21 mouse cellular contexts compared by ENCODE assay signal in the genomic region with DNA sequence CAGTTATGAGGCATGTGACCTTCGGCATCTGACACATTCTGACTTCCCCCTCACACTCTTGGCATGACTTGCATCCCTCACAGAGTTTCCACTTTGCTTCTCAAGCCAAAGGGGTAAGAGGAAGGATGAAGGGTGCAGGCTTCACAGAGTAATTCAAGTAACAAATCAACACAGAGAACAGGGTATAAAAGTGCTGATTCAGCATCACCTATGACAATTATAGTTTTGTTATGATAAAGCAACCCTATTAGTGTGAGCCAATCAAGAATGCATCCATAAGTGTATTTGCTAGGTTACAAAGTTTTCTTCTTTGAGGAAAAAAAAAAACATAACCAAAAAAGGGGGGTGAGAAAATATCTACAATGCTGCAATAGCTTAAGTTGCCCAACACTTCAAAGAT.
DNase-seq lines count a peak whose midpoint lies in the region; TF ChIP-seq lines count a peak whose summit lies in the region.
"Had no signal": no experiment of that assay in that cellular context is flagged by ENCODE, and none has a peak within 500 bp of the region (broad histone marks: within the 10 kb centered on the region; RNA-seq: fewer than 3 reads in every experiment).

No protein-coding gene starts in this region.

- no peak for TF ChIP-seq CTCF in CH12.LX (conservative IDR thresholded peaks at IDR 0.05 in 1 of 2, IDR thresholded peaks at IDR 0.05 in 1 of 2; ENCODE audit: low read depth in 2 of 2, low read length in 2 of 2)
- no peak for TF ChIP-seq CTCF in MEL (IDR thresholded peaks at IDR 0.05 in 2 of 3, conservative IDR thresholded peaks at IDR 0.05 in 1 of 3; ENCODE audit: control insufficient read depth in 1 of 3, insufficient read depth in 1 of 3, low read depth in 2 of 3, low read length in 3 of 3, poor library complexity in 1 of 3, severe bottlenecking in 1 of 3)

- TF ChIP-seq EP300 in CH12.LX (IDR thresholded peaks at IDR 0.05; ENCODE audit: low read length) (no peak), MEL (IDR thresholded peaks at IDR 0.05; ENCODE audit: low read depth in 1 of 2, low read length in 2 of 2) (no peak)

- no peak overlapping the region for H3K4me2 ChIP-seq in CH12.LX (ENCODE audit: insufficient read depth, low read depth, poor library complexity, severe bottlenecking)

- H3K27ac ChIP-seq in CH12.LX (ENCODE audit: insufficient read depth, low read depth) (no peak overlapping the region), ES-E14 (ENCODE audit: insufficient read depth, low read depth, low read length, poor library complexity, severe bottlenecking) (no peak overlapping the region), MEL (ENCODE audit: control insufficient read depth, low read depth, low read length) (no peak overlapping the region)

- TF ChIP-seq RAD21 in CH12.LX (IDR thresholded peaks at IDR 0.05; ENCODE audit: low read depth, low read length) (no peak), MEL (IDR thresholded peaks at IDR 0.05; ENCODE audit: low read depth, low read length) (no peak)

- H3K9me3 ChIP-seq in CH12.LX (replicated peaks; ENCODE audit: low read length) (peaks cover 3% of the 10 kb centered on the region), ES-E14 (ENCODE audit: control insufficient read depth, insufficient read depth, low read depth, low read length) (no peaks in the 10 kb centered on the region), MEL (replicated peaks; ENCODE audit: insufficient read depth, low read length) (no peaks in the 10 kb centered on the region)
- H3K9me3 ChIP-seq: G1E had no signal

- no peak overlapping the region for H3K4me3 ChIP-seq in CH12.LX (replicated peaks in 1 of 3; ENCODE audit: low read depth in 2 of 3, low read length in 2 of 3, poor library complexity in 1 of 3)
- H3K4me3 ChIP-seq in ES-E14 (ENCODE audit: insufficient read depth in 1 of 2, low read depth in 1 of 2, low read length in 2 of 2, poor library complexity in 1 of 2, severe bottlenecking in 1 of 2): no peak overlapping the region
- no peak overlapping the region for H3K4me3 ChIP-seq in MEL (ENCODE audit: control insufficient read depth in 1 of 2, insufficient read depth in 1 of 2, low read depth in 2 of 2, low read length in 2 of 2)

- no peaks in the 10 kb centered on the region for H3K27me3 ChIP-seq in CH12.LX (replicated peaks)
- peaks cover 0 to 2% of the 10 kb centered on the region in 2 experiments; a peak in 1 of 4 replicates for H3K27me3 ChIP-seq in MEL (ENCODE audit: control insufficient read depth in 1 of 2, insufficient read depth in 2 of 2, low read length in 2 of 2)

- H3K9ac ChIP-seq in CH12.LX (ENCODE audit: insufficient read depth, low read depth): no peak overlapping the region
- H3K9ac ChIP-seq in ES-E14 (ENCODE audit: insufficient read depth, low read depth, low read length, poor library complexity, severe bottlenecking): no peak overlapping the region
- H3K9ac ChIP-seq in MEL (ENCODE audit: control insufficient read depth, low read depth, low read length, poor library complexity, severe bottlenecking): no peak overlapping the region

- TF ChIP-seq POLR2A in CH12.LX (IDR thresholded peaks at IDR 0.05; ENCODE audit: low read depth, low read length) (no peak), MEL (IDR thresholded peaks at IDR 0.05; ENCODE audit: control insufficient read depth in 1 of 2, insufficient read depth in 1 of 2, low read depth in 1 of 2, low read length in 2 of 2, poor library complexity in 1 of 2) (no peak)

- dilution Hi-C loops in CH12.LX (cut with MboI; ENCODE audit: extremely low pct_ligation_motif_present, extremely low pct_unique_long_range_greater_than_20kb, low sequenced_read_pairs): no loop called here

- DNase-seq in CH12.LX (ENCODE audit: extremely low read depth) (no peak), ES-E14 (ENCODE audit: low read depth, low spot score) (no peak), MEL (ENCODE audit: low read depth, low spot score) (no peak)
- DNase-seq in adrenal gland, adult (ENCODE audit: inconsistent age in 2 of 2, low spot score in 1 of 2): no peak
- no peak for DNase-seq in kidney, adult 11 months
- no peak for DNase-seq in layer of hippocampus, adult 9-10 months (ENCODE audit: low spot score)
- DNase-seq: adrenal gland, adult 2 months; adrenal gland, adult 8-10 months; adrenal gland, postnatal 10 days; adrenal gland, postnatal 14 days; adrenal gland, postnatal 25 days; adrenal gland, postnatal 36 days; B cell, adult 2 months; cerebellum, adult 11 months; cerebellum, adult 11-12 months; cerebellum, adult 18-20 months; cerebellum, adult 2 months; cerebellum, adult 8-10 months; cerebellum, adult 9-10 months; cerebellum, adult 9-11 months had no signal

- H3K4me1 ChIP-seq in CH12.LX (ENCODE audit: control insufficient read depth in 1 of 2, insufficient read depth in 2 of 2): peaks cover 0 to 1% of the 10 kb centered on the region in 2 experiments; a peak in 1 of 4 replicates
- H3K4me1 ChIP-seq in ES-E14 (ENCODE audit: control insufficient read depth in 2 of 2, insufficient read depth in 2 of 2, low read length in 2 of 2, poor library complexity in 1 of 2): no peaks in the 10 kb centered on the region
- H3K4me1 ChIP-seq in MEL (ENCODE audit: control insufficient read depth in 1 of 2, insufficient read depth in 2 of 2, low read length in 2 of 2): no peaks in the 10 kb centered on the region

- H3K36me3 ChIP-seq in CH12.LX (replicated peaks in 1 of 2; ENCODE audit: control insufficient read depth in 1 of 2, insufficient read depth in 1 of 2, low read length in 1 of 2) (no peaks in the 10 kb centered on the region), ES-E14 (ENCODE audit: control insufficient read depth, insufficient read depth, low read length, poor library complexity, severe bottlenecking) (no peaks in the 10 kb centered on the region), MEL (ENCODE audit: control insufficient read depth in 1 of 2, insufficient read depth in 2 of 2, low read length in 2 of 2) (no peaks in the 10 kb centered on the region)
- H3K36me3 ChIP-seq: G1E had no signal

- H3K79me2 ChIP-seq in CH12.LX (replicated peaks; ENCODE audit: control insufficient read depth, extremely low read depth, insufficient read depth, poor library complexity, severe bottlenecking) (no peaks in the 10 kb centered on the region), MEL (ENCODE audit: control insufficient read depth, insufficient read depth, low read length, poor library complexity) (no peaks in the 10 kb centered on the region)

- in situ Hi-C loops in CH12.LX (cut with MboI; ENCODE audit: low pct_ligation_motif_present, low pct_unique_long_range_greater_than_20kb, low sequenced_read_pairs) (no loop called here), ES-E14 (cut with MboI; ENCODE audit: low sequenced_read_pairs in 2 of 2, unreplicated experiment in 2 of 2) (no loop called here)

TF ChIP-seq in CH12.LX, 34 proteins besides CTCF, POLR2A, EP300 and RAD21:
- TF ChIP-seq PAX5 (IDR thresholded peaks at IDR 0.05; ENCODE audit: low read length) (no peak), SIN3A (IDR thresholded peaks at IDR 0.05; ENCODE audit: low read length) (no peak), ZKSCAN1 (IDR thresholded peaks at IDR 0.05; ENCODE audit: borderline replicate concordance, low read depth, low read length) (no peak), NRF1 (IDR thresholded peaks at IDR 0.05; ENCODE audit: low read depth, low read length) (no peak), MAFK (IDR thresholded peaks at IDR 0.05; ENCODE audit: insufficient replicate concordance, low read length) (peak; percentile 94), NELFE (IDR thresholded peaks at IDR 0.05; ENCODE audit: low read depth, low read length) (no peak), MEF2A (IDR thresholded peaks at IDR 0.05; ENCODE audit: borderline replicate concordance, low read depth, low read length) (no peak), ZNF384 (IDR thresholded peaks at IDR 0.05; ENCODE audit: low read depth, low read length) (no peak)

TF ChIP-seq in ES-E14, 5 proteins besides CTCF, POLR2A, EP300 and RAD21:
- TF ChIP-seq HCFC1 (IDR thresholded peaks at IDR 0.05; ENCODE audit: borderline replicate concordance, insufficient read depth, low read length) (no peak), MAFK (IDR thresholded peaks at IDR 0.05; ENCODE audit: insufficient read depth, low read depth, low read length) (peak; percentile 92), ZC3H11A (IDR thresholded peaks at IDR 0.05; ENCODE audit: borderline replicate concordance, low read depth, low read length) (no peak), CHD2 (IDR thresholded peaks at IDR 0.05; ENCODE audit: low read depth, low read length) (no peak), ZNF384 (IDR thresholded peaks at IDR 0.05; ENCODE audit: low read depth, low read length) (no peak)

TF ChIP-seq in MEL, 35 proteins besides CTCF, POLR2A, EP300 and RAD21:
- TF ChIP-seq MAFK (IDR thresholded peaks at IDR 0.05; ENCODE audit: borderline replicate concordance, low read depth, low read length) (0 out of 2 replicates have a peak, but pooled peaks have one; percentile 71), MAX (IDR thresholded peaks at IDR 0.05; ENCODE audit: low read length) (no peak)
